Mouse (Mus musculus): ENCODE measurements around the gene Spp1. TPM values are rescaled to one million over a fixed set of nuclear protein-coding genes. Genes with fewer than 3 reads are reported as not detected.

Spp1 gene
- polyA plus RNA-seq, 1 experiment from 2014 or later: 2.0 TPM

Other genes with a start within 250 kb of the Spp1 start
- not detected in 2 replicates for gene Dmp1, start 232.5 kb upstream of the Spp1 start, polyA plus RNA-seq (2016; fragmentation: Nextera tagmentation; extraction: Ambion mirVana)
- not detected in 2 replicates for gene Ibsp, start 135.9 kb upstream of the Spp1 start, polyA plus RNA-seq (2016; fragmentation: Nextera tagmentation; extraction: Ambion mirVana)
- not detected in 2 replicates for gene Mepe, start 109.8 kb upstream of the Spp1 start, polyA plus RNA-seq (2016; fragmentation: Nextera tagmentation; extraction: Ambion mirVana)
- 16.4 and 16.7 TPM in 2 replicates for gene Pkd2, start 24.3 kb downstream of the Spp1 start, polyA plus RNA-seq (2016; fragmentation: Nextera tagmentation; extraction: Ambion mirVana)
- 8.4 and 8.6 TPM in 2 replicates for gene BC005561, start 73.2 kb downstream of the Spp1 start, polyA plus RNA-seq (2016; fragmentation: Nextera tagmentation; extraction: Ambion mirVana)

All from heart, embryonic 12.5 days (tissue).